Mouse (Mus musculus): Measurements from ENCODE around the gene Olfr750. TPM values are rescaled to one million over a fixed set of nuclear protein-coding genes. Genes with fewer than 3 reads are reported as not detected.
"Not testable (repeated sequence)": the region's sequence is repeated elsewhere in the genome, so short reads cannot be mapped to it uniquely, and the experiment has no call there.

The Olfr750 gene
- polyA plus RNA-seq, 1 experiment from 2014 or later: not detected

DNA sequence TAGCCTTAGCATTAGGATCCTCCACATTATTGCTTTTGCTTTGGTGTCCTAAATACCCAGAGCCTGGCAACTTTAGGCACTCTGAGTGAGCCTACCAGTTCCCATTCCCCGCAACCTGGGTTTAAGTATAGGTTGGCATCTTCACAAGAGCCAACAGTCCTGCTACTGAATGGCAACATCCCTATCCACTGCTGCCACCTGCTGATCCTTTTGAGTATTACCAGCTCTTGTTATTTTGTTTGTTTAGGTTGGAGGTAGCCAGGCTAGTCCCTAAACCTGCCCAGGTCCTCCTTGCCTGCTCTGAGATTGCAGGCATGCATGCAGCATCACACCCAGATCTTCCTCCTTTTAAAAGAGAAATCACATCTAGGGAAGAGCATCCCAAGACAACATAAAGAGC lies 24.1 kb upstream of the Olfr750 start:
- not testable (repeated sequence) for H3K27ac ChIP-seq (ENCODE audit: low read depth, low read length); H3K9me3 ChIP-seq (ENCODE audit: control insufficient read depth, low read length); H3K4me2 ChIP-seq; H3K9ac ChIP-seq (ENCODE audit: low read length); H3K4me1 ChIP-seq (ENCODE audit: control insufficient read depth, insufficient read depth, low read length); H3K27me3 ChIP-seq (ENCODE audit: control insufficient read depth, insufficient read depth, low read length); H3K4me3 ChIP-seq (ENCODE audit: low read depth, low read length); H3K36me3 ChIP-seq (ENCODE audit: control insufficient read depth, insufficient read depth, low read length)
- DNase-seq (ENCODE audit: low spot score, missing footprints) (peak; percentile 87), ATAC-seq (ENCODE audit: low FRiP score) (peak; percentile 59)
- WGBS: 43% methylated on average over 1 of the region's 1 CpGs

GRCm38 (mm10) chr14:51095736-51096524 lies 21.7 kb upstream of the Olfr750 start:
- no peaks in the 10 kb centered on the region for H3K4me1 ChIP-seq (ENCODE audit: control insufficient read depth, insufficient read depth, low read length)
- no peaks in the 10 kb centered on the region for H3K9me3 ChIP-seq (ENCODE audit: control insufficient read depth, low read length)
- no peak overlapping the region for H3K4me3 ChIP-seq (ENCODE audit: low read depth, low read length)
- no peak overlapping the region for H3K27ac ChIP-seq (ENCODE audit: low read depth, low read length)
- H3K9ac ChIP-seq (ENCODE audit: low read length): no peak overlapping the region
- no peak for ATAC-seq (ENCODE audit: low FRiP score)
- H3K36me3 ChIP-seq (ENCODE audit: control insufficient read depth, insufficient read depth, low read length): no peaks in the 10 kb centered on the region
- 76% methylated on average over 9 of the region's 9 CpGs for WGBS
- H3K27me3 ChIP-seq (ENCODE audit: control insufficient read depth, insufficient read depth, low read length): no peaks in the 10 kb centered on the region
- no peak for DNase-seq (ENCODE audit: low spot score, missing footprints)
- H3K4me2 ChIP-seq: no peak overlapping the region

GRCm38 (mm10) chr14:51094921-51095320 lies 20.7 kb upstream of the Olfr750 start:
- no peak for ATAC-seq (ENCODE audit: low FRiP score)
- Histone ChIP-seq H3K9ac (ENCODE audit: low read length) (no peak overlapping the region), H3K27ac (ENCODE audit: low read depth, low read length) (no peak overlapping the region), H3K27me3 (ENCODE audit: control insufficient read depth, insufficient read depth, low read length) (no peaks in the 10 kb centered on the region), H3K4me2 (no peak overlapping the region), H3K9me3 (ENCODE audit: control insufficient read depth, low read length) (no peaks in the 10 kb centered on the region), H3K4me1 (ENCODE audit: control insufficient read depth, insufficient read depth, low read length) (no peaks in the 10 kb centered on the region), H3K4me3 (ENCODE audit: low read depth, low read length) (no peak overlapping the region), H3K36me3 (ENCODE audit: control insufficient read depth, insufficient read depth, low read length) (no peaks in the 10 kb centered on the region)
- WGBS: 65% methylated on average over 9 of the region's 9 CpGs
- DNase-seq (ENCODE audit: low spot score, missing footprints): no peak

DNA sequence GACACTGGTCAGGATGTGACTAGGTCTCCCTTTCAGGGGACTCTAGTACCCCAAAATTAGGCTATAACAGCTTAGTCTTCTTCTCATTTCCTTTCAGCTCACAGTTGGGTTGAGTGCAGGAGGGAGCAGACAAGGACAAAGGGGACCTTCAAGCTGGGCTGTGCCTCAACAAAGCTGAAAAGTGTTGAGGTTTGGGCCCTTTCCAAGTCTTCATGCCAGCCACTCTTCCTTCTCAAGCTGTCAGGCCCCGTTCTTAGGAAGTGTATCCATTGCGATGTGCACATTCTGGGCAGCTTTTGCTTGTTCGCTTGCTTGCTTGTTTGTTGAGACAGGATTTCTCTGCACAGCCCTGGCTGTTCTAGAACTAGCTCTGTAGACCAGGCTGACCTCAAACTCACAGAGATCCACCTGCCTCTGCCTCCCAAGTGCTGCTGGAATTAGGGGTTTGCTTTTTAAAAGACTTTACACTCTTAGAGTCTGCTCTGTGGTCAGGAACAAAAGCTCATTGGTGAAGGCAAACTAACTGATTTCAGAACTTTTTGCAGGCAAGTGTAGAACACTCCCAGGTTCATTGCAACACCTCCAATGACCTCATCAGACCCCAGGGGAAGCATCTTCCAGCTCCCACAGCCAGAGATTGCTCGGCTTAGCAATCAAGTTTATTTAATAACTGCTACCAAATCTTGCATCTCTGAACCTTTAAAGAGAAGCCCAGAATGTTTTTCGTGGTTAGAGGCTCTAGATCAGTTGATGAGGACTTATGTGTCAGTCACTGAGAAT lies 20.1 kb upstream of the Olfr750 start:
- no peak for ATAC-seq (ENCODE audit: low FRiP score)
- H3K9me3 ChIP-seq (ENCODE audit: control insufficient read depth, low read length): no peaks in the 10 kb centered on the region

GRCm38 (mm10) chr14:51093496-51093895 lies 19.3 kb upstream of the Olfr750 start:
- H3K9ac ChIP-seq (ENCODE audit: low read length): no peak overlapping the region
- H3K4me3 ChIP-seq (ENCODE audit: low read depth, low read length): no peak overlapping the region
- DNase-seq (ENCODE audit: low spot score, missing footprints): no peak
- H3K4me2 ChIP-seq: no peak overlapping the region
- no peaks in the 10 kb centered on the region for H3K9me3 ChIP-seq (ENCODE audit: control insufficient read depth, low read length)
- H3K4me1 ChIP-seq (ENCODE audit: control insufficient read depth, insufficient read depth, low read length): no peaks in the 10 kb centered on the region
- no peaks in the 10 kb centered on the region for H3K27me3 ChIP-seq (ENCODE audit: control insufficient read depth, insufficient read depth, low read length)
- WGBS: 42% methylated on average over 3 of the region's 3 CpGs
- ATAC-seq (ENCODE audit: low FRiP score): no peak
- no peak overlapping the region for H3K27ac ChIP-seq (ENCODE audit: low read depth, low read length)
- H3K36me3 ChIP-seq (ENCODE audit: control insufficient read depth, insufficient read depth, low read length): no peaks in the 10 kb centered on the region

More for the DNA sequence above, 20.1 kb upstream of the Olfr750 start:
- no peaks in the 10 kb centered on the region for H3K4me1 ChIP-seq (ENCODE audit: control insufficient read depth, insufficient read depth, low read length)
- H3K4me3 ChIP-seq (ENCODE audit: low read depth, low read length): no peak overlapping the region
- H3K27me3 ChIP-seq (ENCODE audit: control insufficient read depth, insufficient read depth, low read length): no peaks in the 10 kb centered on the region
- WGBS: 82% methylated on average over 5 of the region's 5 CpGs
- no peak for DNase-seq (ENCODE audit: low spot score, missing footprints)
- H3K27ac ChIP-seq (ENCODE audit: low read depth, low read length): no peak overlapping the region
- no peaks in the 10 kb centered on the region for H3K36me3 ChIP-seq (ENCODE audit: control insufficient read depth, insufficient read depth, low read length)
- no peak overlapping the region for H3K4me2 ChIP-seq
- no peak overlapping the region for H3K9ac ChIP-seq (ENCODE audit: low read length)

- 55% methylated on average over 8 of the region's 8 CpGs for WGBS
- DNase-seq (ENCODE audit: low spot score, missing footprints): no peak
- no peak for ATAC-seq (ENCODE audit: low FRiP score)
- no peak overlapping the region for H3K4me3 ChIP-seq (ENCODE audit: low read depth, low read length)
- no peaks in the 10 kb centered on the region for H3K27me3 ChIP-seq (ENCODE audit: control insufficient read depth, insufficient read depth, low read length)
- no peak overlapping the region for H3K27ac ChIP-seq (ENCODE audit: low read depth, low read length)
- H3K9ac ChIP-seq (ENCODE audit: low read length): no peak overlapping the region
- no peaks in the 10 kb centered on the region for H3K4me1 ChIP-seq (ENCODE audit: control insufficient read depth, insufficient read depth, low read length)
- H3K4me2 ChIP-seq: no peak overlapping the region
- H3K36me3 ChIP-seq (ENCODE audit: control insufficient read depth, insufficient read depth, low read length): no peaks in the 10 kb centered on the region
- no peaks in the 10 kb centered on the region for H3K9me3 ChIP-seq (ENCODE audit: control insufficient read depth, low read length)
These were observed 17.9 kb upstream of the Olfr750 start for GRCm38 (mm10) chr14:51092073-51092620.

DNA sequence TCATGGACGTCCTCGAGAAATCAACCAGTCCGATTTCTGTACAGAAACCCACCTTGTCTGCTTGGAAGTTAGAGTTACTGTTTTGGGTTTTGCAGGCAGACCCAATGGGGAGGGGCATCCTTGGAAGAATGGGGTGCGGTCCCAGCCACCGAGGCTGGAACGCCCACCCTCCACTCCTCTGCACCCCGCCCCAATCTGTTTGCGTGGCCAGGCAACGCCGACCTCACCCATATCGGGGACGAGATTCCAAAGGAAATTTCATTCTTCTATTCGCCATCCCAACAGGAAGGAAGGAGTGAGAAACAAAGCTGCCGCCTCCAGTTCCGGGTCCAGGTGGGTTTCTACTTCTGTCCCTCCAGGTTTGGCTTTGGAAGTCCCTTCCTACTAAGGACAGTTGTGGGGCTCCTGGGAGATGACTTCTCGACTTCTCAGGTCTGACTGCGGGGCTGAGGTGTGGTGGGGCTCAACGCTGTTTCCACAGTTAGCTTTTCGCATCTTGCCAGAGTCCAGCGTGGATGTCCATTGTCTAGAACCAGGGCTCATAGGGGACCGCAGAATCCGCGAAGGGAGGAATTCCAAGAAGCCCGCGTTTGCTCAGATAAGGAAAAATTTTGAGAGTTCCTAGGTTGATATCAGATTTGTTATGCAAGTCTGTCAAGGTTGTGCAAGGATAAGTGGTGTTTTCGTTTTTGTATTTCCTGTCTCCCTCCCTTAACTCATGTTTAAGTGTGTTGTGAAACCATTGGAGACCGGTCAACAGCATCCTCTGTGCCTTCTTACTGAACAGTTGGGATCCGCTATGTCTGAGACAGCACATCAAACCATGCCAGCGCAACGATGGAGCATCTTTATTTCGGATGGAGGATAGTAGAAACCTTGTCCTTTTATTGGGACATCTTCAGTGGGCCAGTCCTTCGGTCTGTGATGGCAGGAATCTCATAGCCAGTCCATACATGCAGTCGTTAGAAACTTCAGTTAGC lies 17.0 kb upstream of the Olfr750 start, which contains the start of the genes Rnase4 and Ang:
Rnase4 (plus strand) TSS at position 157 of the 980 bp plus-strand sequence.
Ang (plus strand) TSS at position 230 of the 980 bp plus-strand sequence.
- Histone ChIP-seq H3K4me1 (ENCODE audit: control insufficient read depth, insufficient read depth, low read length) (no peaks in the 10 kb centered on the region), H3K27me3 (ENCODE audit: control insufficient read depth, insufficient read depth, low read length) (no peaks in the 10 kb centered on the region), H3K9ac (ENCODE audit: low read length) (peak within 1 kb of the TSS; percentile 62), H3K4me2 (peak within 1 kb of the TSS; percentile 66), H3K9me3 (ENCODE audit: control insufficient read depth, low read length) (no peaks in the 10 kb centered on the region), H3K27ac (ENCODE audit: low read depth, low read length) (peak within 1 kb of the TSS; percentile 62; the same call in 1 of the 2 replicates), H3K36me3 (ENCODE audit: control insufficient read depth, insufficient read depth, low read length) (no peaks in the 10 kb centered on the region), H3K4me3 (ENCODE audit: low read depth, low read length) (peak within 1 kb of the TSS; percentile 52)
- peak; percentile 94 for DNase-seq (ENCODE audit: low spot score, missing footprints)
- 11% methylated on average over 33 of the region's 33 CpGs for WGBS
- ATAC-seq (ENCODE audit: low FRiP score): peak; percentile 28

GRCm38 (mm10) chr14:51090077-51090781 lies 16.0 kb upstream of the Olfr750 start:
- WGBS: 0% methylated on average over 27 of the region's 27 CpGs
- H3K9me3 ChIP-seq (ENCODE audit: control insufficient read depth, low read length): no peaks in the 10 kb centered on the region
- peak overlapping the region; percentile 62; the same call in 1 of the 2 replicates for H3K27ac ChIP-seq (ENCODE audit: low read depth, low read length)
- no peaks in the 10 kb centered on the region for H3K36me3 ChIP-seq (ENCODE audit: control insufficient read depth, insufficient read depth, low read length)
- no peaks in the 10 kb centered on the region for H3K27me3 ChIP-seq (ENCODE audit: control insufficient read depth, insufficient read depth, low read length)
- ATAC-seq (ENCODE audit: low FRiP score) (peak; percentile 63), DNase-seq (ENCODE audit: low spot score, missing footprints) (peak; percentile 99)
- peak overlapping the region; percentile 52 for H3K4me3 ChIP-seq (ENCODE audit: low read depth, low read length)
- peak overlapping the region; percentile 62 for H3K9ac ChIP-seq (ENCODE audit: low read length)
- peak overlapping the region; percentile 66 for H3K4me2 ChIP-seq
- no peaks in the 10 kb centered on the region for H3K4me1 ChIP-seq (ENCODE audit: control insufficient read depth, insufficient read depth, low read length)

All from midbrain, embryonic 11.5 days (tissue).